Mouse (Mus musculus) spleen, adult 2 months (tissue): ENCODE results near the gene Mdga1.

ENCODE experiments used
- CTCF ChIP-seq: fragments of 200-500 bp; IDR thresholded peaks from 2 replicates; pipeline ENCODE4 v1.5.1; 2011; ENCODE audit warnings: mild to moderate bottlenecking, inconsistent platforms; ENCODE audit not compliant: insufficient read depth, insufficient read length, insufficient replicate concordance; ENCODE audit errors: extremely low read depth
- POLR2A ChIP-seq: fragments of 200-500 bp; IDR thresholded peaks from 2 replicates; pipeline ENCODE4 v1.6.1; 2011; ENCODE audit warnings: low read depth, low read length, inconsistent platforms

GRCm38 (mm10) chr17:29784820-29785219 is 185.1 kb downstream of the Mdga1 start:
- TF ChIP-seq CTCF (no peak), POLR2A (no peak)
